Mouse (Mus musculus) adrenal gland, postnatal 36 days (tissue): Measurements from ENCODE around the gene Mlxipl. TPM values are rescaled to one million over a fixed set of nuclear protein-coding genes. Genes with fewer than 3 reads are reported as not detected.
A peak's percentile ranks its signal among the peaks of the same experiment; 100 is the strongest.

ENCODE experiments used
- DNase-seq, 2 experiments: peaks; one replicate each; pipeline ENCODE4 v3.0.0; 2021; ENCODE audit warnings: mixed read lengths in 1 of 2
- total RNA-seq, 2 experiments: library from RNA; stranded (reverse); gene quantifications; 2 replicates each; pipeline ENCODE4 v1.2.3; 2021

The Mlxipl gene
- total RNA-seq, 2 experiments from 2014 or later = 47.4 to 73.6 TPM

- DNase-seq = no peak
These were observed 10.1 kb upstream of the Mlxipl start for GRCm38 (mm10) chr5:135079578-135079977.

DNA sequence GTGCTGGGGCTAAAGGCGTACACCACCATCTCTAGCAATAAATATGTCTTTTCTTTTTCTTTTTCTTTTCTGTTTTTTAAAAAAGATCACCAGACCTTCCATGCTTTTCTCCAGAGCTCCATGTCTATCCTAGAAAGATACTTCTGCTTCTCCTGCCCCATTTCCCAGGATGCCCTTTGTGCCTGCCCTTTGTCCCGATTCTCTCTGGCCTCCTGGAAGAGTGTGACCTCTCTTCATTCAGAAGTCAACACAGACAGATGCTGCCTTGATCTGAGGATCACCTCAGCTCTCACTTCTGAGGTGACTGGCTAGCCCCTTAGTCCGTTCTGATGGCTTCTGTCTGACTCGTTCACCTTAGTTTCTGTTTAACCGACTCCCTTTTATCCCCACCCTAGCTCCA, 9.2 kb upstream of the Mlxipl start:
- no peak for DNase-seq

DNA sequence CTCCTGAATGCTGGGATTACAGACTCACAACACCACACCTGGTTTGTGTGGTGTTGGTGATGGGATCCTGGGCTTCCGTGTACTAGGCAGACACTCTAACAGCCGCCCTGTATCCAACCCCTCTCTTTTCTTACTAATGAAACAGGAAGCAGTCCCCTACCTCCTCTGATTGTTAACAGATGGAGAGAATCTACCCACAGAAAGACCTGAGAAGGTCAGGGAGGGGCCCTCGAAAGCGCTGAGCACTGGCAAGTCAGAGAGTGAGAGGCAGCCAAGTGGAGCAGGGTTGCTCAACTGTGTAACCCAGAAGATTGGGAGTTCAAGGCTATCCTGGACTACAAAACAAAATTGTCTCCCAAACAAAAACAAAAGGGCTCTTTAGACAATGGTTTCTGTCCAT, 2.8 kb upstream of the Mlxipl start:
- no peak for DNase-seq

GRCm38 (mm10) chr5:135100981-135101380, 11.3 kb downstream of the Mlxipl start:
- DNase-seq = no peak

- DNase-seq = peak in 1 of 2 experiments; percentile 40
These were observed 14.4 kb downstream of the Mlxipl start for GRCm38 (mm10) chr5:135103999-135104660.

DNA sequence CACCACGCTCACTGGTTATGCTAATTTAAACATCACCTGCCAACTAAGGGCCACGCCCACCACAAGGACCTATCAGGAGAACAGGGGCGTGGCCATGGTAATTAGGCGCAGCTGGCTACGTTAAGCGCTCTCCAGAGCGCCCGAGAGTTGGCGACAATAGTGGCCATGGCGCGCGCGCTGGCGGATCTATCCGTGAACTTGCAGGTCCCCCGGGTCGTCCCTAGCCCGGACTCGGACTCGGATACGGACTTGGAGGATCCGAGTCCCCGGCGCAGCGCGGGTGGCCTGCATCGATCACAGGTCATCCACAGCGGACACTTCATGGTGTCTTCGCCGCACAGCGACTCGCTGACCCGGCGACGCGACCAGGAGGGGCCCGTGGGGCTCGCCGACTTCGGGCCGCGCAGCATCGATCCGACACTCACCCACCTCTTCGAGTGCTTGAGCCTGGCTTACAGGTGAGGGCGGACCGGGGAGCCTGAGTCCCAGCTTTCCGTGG, 17.1 kb downstream of the Mlxipl start:
- peak; percentile 90 to 91 for DNase-seq

- DNase-seq = peak; percentile 88 to 91
These were observed 18.1 kb downstream of the Mlxipl start for GRCm38 (mm10) chr5:135107521-135108501.

GRCm38 (mm10) chr5:135109017-135109416, 19.3 kb downstream of the Mlxipl start:
- no peak for DNase-seq

DNA sequence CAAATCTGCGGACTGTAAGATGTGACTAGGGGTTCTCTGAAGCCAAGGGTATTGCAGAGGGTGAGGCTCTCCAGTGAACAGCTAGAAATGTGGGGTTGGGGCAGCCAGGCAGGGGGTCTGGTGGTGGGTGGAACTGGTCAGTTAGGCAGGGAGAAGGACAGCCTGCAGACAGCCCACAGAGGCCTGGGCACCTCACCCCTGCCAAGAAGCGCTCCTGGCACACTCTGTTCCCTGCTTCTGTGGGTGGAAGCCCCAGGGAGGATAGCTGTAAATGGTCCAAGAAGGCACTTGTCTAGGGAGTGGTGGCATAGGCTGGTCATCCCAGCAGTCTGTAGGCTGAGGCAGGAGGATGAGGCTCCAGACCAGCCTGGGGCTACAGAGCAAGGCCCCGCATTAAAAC, 19.7 kb downstream of the Mlxipl start:
- peak; percentile 28 to 60 for DNase-seq

GRCm38 (mm10) chr5:135109976-135110375, 20.3 kb downstream of the Mlxipl start:
- DNase-seq = no peak

DNA sequence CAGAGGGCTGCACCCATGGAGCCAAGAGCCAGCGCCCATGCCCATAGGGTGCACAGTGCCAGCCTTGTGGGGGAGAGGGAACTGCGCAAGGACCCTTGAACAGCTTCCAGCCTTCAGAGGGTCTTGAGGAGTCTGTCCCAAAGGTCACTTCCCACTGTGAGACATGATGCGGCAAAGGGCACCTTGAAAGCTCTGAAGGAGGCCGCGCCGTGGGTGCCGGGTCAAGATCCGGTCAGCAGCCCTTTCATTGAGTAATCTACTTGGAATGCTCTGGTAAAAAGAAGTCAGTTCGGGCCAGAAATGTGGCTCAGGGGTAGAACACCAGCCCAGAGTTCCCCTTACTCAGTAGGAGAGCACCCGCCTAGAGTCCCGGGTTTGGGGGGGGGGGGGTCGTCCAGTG, 24.1 kb downstream of the Mlxipl start:
- DNase-seq = no peak

DNA sequence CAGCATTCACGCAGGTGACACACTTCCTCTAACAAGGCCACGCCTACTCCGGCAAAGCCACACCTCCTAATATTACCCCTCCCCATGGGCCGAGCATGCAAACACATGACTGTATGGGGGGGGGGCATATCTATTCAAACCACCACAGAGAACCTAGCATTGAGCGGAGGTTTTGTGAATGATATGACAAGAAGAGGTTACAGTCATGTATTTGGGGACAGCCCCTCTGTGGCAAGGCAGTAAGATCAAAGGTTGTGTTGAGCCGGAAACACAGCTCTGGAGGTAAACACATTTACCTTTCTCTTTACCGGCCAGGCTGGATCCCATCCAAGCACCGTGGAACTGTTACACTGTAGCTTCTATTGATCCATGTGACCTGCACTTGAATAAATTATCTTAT, 25.6 kb downstream of the Mlxipl start:
- DNase-seq = no peak

- DNase-seq = peak; percentile 71 to 79
These were observed 28.9 kb downstream of the Mlxipl start for GRCm38 (mm10) chr5:135118589-135119081.

GRCm38 (mm10) chr5:135120753-135121152, 31.1 kb downstream of the Mlxipl start:
- DNase-seq = no peak

- no peak for DNase-seq
These were observed 36.4 kb downstream of the Mlxipl start for GRCm38 (mm10) chr5:135126121-135126520.

DNA sequence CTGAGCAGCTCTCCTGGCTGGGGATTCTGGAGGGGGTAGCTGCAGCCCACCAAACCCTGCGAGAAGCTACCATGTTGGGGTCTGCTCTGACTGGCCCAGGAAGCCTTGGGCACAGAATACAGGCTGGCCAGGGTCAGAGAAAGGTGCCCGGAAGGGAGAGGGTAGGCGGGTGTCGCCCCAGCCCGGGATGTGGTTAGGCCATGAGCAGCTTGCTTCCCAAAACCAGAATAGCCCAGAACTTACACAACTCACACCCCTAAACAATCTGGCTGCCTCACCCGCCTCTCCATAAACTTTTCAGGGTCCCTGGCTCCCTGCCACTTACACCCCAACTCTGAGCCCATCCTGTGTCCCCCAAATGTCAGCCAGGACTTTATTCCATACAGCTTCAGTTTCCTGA, 38.0 kb downstream of the Mlxipl start:
- no peak for DNase-seq

- no peak for DNase-seq
These were observed 40.1 kb downstream of the Mlxipl start for GRCm38 (mm10) chr5:135129747-135130146.

DNA sequence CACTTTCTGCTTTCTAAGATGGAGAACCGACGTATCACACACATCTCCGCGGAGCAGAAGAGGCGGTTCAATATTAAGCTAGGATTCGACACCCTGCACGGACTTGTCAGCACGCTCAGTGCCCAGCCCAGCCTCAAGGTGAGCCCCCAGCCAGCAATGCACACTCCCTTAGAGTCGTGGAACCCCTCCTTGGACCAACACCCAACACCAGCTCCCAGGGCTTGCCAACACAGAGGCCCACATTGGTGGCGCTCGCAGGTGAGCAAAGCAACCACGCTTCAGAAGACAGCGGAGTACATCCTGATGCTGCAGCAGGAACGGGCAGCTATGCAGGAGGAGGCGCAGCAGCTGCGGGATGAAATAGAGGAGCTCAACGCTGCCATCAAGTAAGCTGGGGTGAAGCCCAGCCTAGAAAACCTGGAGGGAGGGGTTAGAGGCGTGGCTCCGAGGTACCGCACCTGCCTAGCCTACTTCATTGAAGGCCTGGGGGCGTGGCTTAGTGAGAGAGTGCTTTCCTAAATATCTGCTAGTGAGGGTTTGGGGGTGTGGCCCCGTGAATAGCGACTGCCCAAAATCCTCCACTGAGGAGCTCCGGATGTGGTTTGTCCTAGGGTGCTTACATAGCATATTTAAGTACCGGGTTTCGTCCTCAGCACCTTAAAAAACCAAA, 44.2 kb downstream of the Mlxipl start:
- peak; percentile 22 to 42 for DNase-seq

GRCm38 (mm10) chr5:135134534-135134933, 44.8 kb downstream of the Mlxipl start:
- peak; percentile 45 to 64 for DNase-seq

DNA sequence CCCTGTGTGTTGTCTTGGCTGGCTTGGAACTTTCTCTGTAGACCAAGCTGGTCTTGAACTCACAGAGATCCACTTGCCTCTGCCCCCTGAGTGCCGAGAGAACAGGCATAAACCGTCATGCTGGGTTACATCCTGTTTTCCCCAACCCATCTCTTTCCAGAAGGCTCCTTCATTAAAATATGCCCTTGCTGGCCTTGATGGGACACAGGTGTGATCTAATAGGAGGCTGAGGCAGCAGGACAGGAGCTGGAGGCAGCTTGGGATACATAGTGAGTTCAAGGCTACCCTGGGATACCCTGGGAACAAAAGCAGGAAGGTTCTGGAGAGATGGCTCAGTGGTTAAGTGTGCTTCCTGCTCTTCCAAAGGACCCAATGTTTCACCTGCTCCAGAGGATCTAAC, 50.2 kb downstream of the Mlxipl start:
- no peak for DNase-seq

DNA sequence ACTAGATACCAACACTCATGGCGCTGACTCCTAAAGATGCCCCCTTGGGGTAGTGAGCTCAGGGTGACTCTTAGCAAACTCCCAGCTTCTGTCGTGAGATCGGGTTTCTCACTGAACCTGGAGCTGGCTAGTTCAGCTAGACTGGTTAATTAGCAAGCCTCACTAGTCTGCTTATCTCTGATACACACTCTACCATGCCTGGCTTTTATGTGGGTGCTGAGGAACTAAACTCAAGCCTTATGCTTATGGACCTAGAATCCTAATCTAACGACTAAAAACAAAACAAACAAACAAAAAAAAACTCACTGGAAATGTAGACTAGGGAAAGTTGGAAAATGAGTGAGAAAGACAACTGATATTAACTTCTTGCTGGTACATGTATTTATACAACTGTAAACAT, 54.8 kb downstream of the Mlxipl start:
- DNase-seq = no peak

DNA sequence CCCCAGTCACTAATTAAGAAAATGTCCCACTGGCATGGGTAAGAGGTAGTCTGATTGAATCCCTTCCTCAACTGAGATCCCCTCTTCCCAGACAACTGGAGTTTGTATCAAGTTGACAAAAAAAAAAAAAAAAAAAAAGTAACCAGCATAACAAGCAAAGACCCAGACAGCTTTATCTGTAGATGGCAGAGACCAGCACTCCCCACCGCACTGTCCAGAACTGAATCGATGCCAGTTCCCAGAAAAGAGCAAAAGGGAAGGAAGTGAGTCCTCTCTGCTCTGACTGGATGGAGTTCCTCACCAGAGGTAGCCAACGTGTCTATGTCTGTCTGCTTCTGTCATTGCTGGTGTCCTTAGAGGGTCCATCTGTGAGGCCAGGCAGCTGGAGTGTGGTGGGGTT, 55.8 kb downstream of the Mlxipl start:
- no peak for DNase-seq
